Mouse (Mus musculus) neutrophil, adult 5-6 weeks (primary cell): Measurements from ENCODE around the gene Vmn1r175. TPM values are rescaled to one million over a fixed set of nuclear protein-coding genes. Genes with fewer than 3 reads are reported as not detected.
"Not testable (repeated sequence)": the region's sequence is repeated elsewhere in the genome, so short reads cannot be mapped to it uniquely, and the experiment has no call there.

Source experiments
- ATAC-seq: fragments of 151-379, 151-347 bp; 2 replicates; pipeline ENCODE4 v1.8.0; 2017; ENCODE audit warnings: mild to moderate bottlenecking, moderate TSS enrichment; ENCODE audit not compliant: insufficient number of reproducible peaks, poor library complexity, low FRiP score, severe bottlenecking; ENCODE audit errors: extremely low read depth
- total RNA-seq: library from RNA; stranded (forward); fragments of 200-1000 nt; gene quantifications from 2 replicates; pipeline ENCODE4 v1.2.3, GENCODE M21; 2017

The Vmn1r175 gene
- not detected in 2 replicates for total RNA-seq

- ATAC-seq: not testable (repeated sequence)
These were observed at the start of gene Vmn1r175 for GRCm38 (mm10) chr7:23810543-23810942. TSS of gene Vmn1r175 (minus strand) at chr7:23810643.

GRCm38 (mm10) chr7:23837272-23837671 lies 26.8 kb upstream of the Vmn1r175 start, which contains the start of gene Vmn1r176:
TSS of gene Vmn1r176 (minus strand) at chr7:23837372.
- ATAC-seq: not testable (repeated sequence)

DNA sequence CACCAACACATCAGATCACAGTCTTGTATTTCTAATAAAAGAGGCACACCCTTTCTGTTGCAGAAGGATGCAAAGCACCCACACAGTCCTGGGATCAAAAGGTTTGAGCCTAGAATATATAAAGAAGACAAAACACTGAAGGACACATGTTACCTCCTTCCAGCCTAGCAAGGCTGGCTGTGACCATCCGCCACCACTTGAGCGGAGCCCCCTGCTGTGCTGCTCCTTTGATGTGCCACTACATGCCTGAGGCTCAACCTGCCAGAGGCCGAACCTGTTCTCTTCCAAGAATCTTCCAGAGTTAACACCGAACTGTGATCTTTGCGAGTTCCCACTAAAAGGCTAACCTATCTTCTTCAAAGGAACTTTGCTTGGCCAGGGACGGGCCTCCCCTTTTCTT lies 25.9 kb downstream of the Vmn1r175 start:
- no peak for ATAC-seq

Other genes starting within 250 kb of the Vmn1r175 start
- not detected in 2 replicates for gene Vmn1r169, start 235.1 kb downstream of the Vmn1r175 start, total RNA-seq
- not detected in 2 replicates for gene Vmn1r170, start 204.5 kb downstream of the Vmn1r175 start, total RNA-seq
- 0.12 TPM in 1 of 2 replicates, not detected in the other for gene Vmn1r171, start 179.9 kb downstream of the Vmn1r175 start, total RNA-seq
- 0.12 TPM in 1 of 2 replicates, not detected in the other for gene Vmn1r172, start 152.3 kb downstream of the Vmn1r175 start, total RNA-seq
- gene Vmn1r173, start 109.9 kb downstream of the Vmn1r175 start, total RNA-seq: not detected in 2 replicates
- gene Vmn1r174, start 58.4 kb downstream of the Vmn1r175 start, total RNA-seq: 0.12 and 0.23 TPM in 2 replicates
- not detected in 2 replicates for gene Vmn1r176, start 26.7 kb upstream of the Vmn1r175 start, total RNA-seq
- not detected in 2 replicates for gene Vmn1r177, start 55.8 kb upstream of the Vmn1r175 start, total RNA-seq
- not detected in 2 replicates for gene Vmn1r178, start 81.4 kb upstream of the Vmn1r175 start, total RNA-seq
- 0.12 TPM in 1 of 2 replicates, not detected in the other for gene Vmn1r179, start 116.3 kb upstream of the Vmn1r175 start, total RNA-seq
- gene Vmn1r180, start 140.0 kb upstream of the Vmn1r175 start, total RNA-seq: not detected in 2 replicates
- gene Vmn1r181, start 164.0 kb upstream of the Vmn1r175 start, total RNA-seq: not detected in 2 replicates
- gene V1rd19, start 191.0 kb upstream of the Vmn1r175 start, total RNA-seq: not detected in 2 replicates
- gene Vmn1r183, start 242.6 kb upstream of the Vmn1r175 start, total RNA-seq: 0.12 TPM in 1 of 2 replicates, not detected in the other